Mouse (Mus musculus): ENCODE data around the gene Knstrn. TPM values are rescaled to one million over a fixed set of nuclear protein-coding genes. Genes with fewer than 3 reads are reported as not detected.

Knstrn gene
- total RNA-seq, 1 experiment from 2014 or later: 124 TPM

DNA sequence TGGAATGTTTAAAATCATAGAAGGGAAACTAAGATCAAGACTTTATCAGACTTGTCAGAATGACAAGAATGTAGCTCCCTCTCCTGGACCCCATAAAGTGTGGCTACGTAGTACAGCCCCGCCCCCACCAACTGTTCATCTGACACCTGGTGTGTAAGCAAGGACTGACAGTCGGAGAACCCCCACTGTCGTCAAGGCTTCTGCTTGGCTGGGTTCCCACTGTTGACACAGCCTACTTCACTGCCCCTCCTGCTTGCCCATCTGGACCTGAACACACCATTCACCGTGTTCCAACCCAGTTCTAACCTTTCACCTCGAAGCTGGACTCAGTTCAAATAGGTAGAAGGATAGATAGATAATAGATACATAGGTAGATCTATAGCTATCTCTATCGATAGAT is 32.4 kb downstream of the Knstrn start:
- peak; percentile 39; the same call in 1 of the 2 replicates for ATAC-seq (replicated peaks; ENCODE audit: low read depth, poor library complexity, severe bottlenecking)

DNA sequence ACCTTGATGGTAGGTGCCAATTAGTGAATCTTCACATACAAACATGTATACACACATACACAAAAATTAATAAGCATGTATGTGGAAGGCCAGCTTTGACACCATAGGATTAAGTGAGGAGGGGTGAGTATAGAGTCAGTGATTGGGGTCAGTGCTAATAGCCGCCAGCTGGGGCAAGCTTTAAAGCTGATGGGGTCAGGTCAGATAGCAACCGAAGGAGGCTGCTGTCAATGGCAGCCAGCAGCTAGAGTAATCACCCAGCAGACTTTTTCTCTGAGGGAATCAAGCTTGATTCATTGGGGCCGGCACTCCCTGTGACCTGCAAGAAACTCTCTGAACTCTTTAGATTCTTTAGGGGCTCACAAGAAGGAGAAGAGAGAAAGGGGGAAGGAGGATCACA is 38.0 kb downstream of the Knstrn start:
- ATAC-seq (replicated peaks; ENCODE audit: low read depth, poor library complexity, severe bottlenecking): no peak

DNA sequence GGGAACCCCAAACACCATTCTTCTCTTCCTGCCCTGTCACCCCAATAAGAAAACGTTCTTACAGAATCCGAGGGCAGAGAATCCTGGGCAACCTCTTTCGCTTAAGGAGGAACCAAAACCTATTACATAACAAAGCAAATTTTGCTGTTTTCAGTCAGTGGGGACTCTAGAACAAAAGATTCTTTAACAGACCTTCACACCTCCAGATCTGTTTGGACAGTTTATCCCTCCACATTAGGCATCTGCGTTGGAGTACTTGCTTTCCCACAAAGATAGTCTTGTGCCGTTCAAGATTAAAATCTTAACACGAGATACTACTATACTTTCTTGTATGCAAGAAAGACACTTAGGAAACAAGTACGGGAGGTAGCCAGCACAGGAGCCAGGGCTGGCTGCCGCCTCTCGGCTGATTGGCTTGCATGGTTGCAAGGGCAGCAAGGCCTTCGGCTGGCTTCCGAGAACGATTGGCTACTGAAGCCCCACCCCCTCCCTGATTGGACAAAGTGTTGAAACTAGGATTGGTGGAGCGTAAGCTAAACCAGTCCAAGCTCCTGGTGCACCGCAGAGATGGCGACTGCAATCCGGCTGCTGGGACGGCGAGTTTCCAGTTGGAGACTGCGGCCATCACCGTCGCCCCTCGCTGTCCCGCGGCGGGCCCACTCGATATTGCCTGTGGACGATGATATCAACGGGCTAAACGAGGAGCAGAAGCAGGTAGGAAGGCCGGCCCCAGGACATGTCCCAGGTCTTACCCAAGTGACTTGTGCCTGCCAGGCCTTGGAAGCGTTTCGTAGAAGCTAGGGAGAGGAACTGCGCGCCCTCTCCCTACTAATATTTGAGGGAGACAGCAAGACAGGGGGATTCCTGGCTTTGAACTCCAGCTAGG is 47.9 kb downstream of the Knstrn start, which contains the start of gene Ivd:
Gene Ivd, plus strand, starts transcription at position 501 of the 886 bp plus-strand sequence.
- peak; percentile 99 for ATAC-seq (replicated peaks; ENCODE audit: low read depth, poor library complexity, severe bottlenecking)

DNA sequence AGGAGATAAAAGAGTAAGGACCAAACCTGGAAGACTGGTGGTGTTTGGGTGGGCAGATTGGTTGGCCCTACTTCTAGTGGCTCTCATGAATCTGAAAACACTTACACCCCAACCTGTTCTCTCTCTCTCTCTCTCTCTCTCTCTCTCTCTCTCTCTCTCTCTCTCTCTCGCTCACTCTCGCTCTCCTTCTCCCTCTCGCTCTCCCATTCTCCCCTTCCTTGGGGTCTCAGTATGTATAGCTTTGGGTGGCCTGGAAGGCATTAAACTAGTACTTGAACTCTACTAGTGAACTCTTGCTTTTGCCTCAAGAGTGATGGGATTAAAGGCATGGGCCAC is 48.5 kb downstream of the Knstrn start:
- ATAC-seq (replicated peaks; ENCODE audit: low read depth, poor library complexity, severe bottlenecking): no peak

DNA sequence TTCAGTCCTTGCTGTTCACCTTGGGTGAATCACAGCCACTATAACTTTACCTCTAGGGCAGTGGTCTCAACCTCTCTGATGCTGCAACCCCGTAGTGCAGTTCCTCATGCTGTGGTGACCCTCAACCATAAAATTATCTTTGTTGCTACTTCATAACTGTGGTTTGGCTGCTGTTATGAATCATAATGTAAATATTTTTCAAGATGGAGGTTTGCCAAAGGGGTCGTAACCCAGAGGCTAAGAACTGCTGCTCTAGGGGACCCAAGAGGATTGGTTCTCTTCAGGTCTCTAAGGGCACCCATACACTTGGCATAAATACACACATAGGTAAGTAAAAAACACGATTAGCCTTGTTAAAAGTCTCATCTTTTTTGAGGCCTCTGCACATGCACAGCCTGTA is 56.8 kb downstream of the Knstrn start:
- no peak for ATAC-seq (replicated peaks; ENCODE audit: low read depth, poor library complexity, severe bottlenecking)

DNA sequence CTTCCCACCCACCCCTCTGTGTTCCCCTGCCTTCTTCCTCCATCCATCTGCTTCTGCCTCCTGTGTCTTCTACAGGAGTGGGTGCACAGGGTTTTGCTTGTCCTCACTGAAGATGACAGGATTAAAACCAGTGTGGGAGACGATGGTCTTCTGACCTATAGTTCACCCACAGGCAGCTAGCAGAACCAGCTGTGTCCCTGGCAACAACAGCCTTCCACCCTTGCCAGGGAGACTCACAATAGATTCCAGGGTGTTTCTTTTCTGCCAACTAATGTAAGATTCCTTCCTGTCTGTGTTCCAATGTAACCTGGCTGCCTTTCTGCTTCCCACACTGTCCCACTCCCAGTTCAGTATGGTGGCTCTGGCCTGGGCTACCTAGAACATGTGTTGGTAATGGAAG is 57.2 kb downstream of the Knstrn start:
- no peak for ATAC-seq (replicated peaks; ENCODE audit: low read depth, poor library complexity, severe bottlenecking)

DNA sequence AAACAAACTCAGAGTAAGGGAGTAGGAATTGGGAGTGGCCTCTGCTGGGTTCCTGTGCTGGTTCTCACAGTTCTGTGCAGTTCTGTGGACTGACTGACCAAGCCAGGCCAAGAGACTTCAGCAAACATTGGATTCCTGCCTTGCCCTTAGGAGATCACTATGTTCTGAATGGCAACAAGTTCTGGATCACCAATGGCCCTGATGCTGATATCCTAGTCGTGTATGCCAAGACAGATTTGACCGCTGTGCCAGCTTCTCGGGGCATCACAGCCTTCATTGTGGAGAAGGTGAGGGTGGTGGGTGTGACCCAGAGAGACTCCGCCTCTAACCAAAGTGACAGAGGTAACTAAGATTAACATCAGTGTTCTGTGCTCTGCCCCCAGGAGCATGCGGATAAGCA is 59.2 kb downstream of the Knstrn start:
- ATAC-seq (replicated peaks; ENCODE audit: low read depth, poor library complexity, severe bottlenecking): no peak

DNA sequence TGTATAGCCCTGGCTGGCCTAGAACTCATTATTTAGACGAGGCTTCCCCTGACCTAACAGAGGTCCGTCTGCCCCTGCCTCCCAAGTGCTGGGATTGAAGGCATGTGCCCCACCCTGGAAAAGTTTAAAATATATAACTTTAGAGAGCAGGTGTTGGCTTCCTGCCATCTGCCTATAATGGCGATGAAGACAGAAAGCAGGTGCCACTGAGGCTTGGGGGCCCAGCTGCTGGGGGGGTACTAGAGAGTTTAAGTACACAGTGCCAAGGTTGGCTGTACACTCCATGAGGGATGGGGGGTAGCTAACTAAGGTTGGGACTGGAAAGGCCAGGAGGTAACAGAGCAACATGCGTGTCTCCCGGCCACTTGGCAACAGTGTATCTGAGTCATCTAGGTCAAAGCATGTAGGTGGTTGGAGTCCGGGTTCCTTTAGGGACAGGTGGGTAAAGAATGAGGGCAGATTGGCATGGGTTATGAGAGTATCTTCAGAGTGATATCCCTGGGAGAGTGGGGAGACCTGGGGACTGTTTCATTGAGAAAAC is 60.2 kb downstream of the Knstrn start:
- ATAC-seq (replicated peaks; ENCODE audit: low read depth, poor library complexity, severe bottlenecking): no peak

DNA sequence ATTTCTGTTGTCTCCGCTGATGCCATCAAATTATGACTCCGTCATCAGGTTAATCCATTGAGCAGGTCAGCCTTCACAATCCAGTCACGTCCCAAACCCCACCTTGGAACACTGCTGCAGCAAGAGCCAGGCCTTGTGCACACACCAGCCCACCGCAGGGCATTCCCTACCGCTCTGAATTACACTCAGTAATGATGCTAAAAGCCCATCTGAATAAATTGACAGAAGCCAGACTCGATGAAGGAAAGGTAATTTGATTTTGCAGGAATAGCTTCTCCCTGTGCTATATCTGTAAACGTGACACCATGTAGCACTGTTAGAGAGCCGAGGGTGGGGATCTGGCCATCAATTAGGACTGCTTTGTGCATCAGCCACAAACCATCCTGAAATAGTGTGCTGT is 61.5 kb downstream of the Knstrn start:
- no peak for ATAC-seq (replicated peaks; ENCODE audit: low read depth, poor library complexity, severe bottlenecking)

DNA sequence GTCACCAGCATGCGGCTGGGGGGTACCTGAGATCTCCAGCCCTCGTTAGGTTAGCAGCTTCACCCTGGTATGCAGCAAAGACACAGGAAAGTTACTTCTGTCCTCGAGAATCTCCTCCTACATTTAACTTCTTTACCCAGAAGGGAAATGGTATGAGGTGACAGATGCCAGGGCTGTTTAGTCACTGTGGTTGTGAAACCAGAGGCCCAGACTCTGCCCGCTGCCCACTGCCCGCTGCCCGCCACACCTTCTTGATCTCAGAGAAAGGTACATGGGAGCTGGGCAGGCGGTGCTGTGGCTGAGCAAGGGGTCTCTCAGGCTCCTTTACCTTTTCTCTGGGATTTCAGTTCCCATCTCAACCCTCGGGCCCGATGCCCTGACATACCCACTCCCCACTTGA is 62.6 kb downstream of the Knstrn start:
- no peak for ATAC-seq (replicated peaks; ENCODE audit: low read depth, poor library complexity, severe bottlenecking)

DNA sequence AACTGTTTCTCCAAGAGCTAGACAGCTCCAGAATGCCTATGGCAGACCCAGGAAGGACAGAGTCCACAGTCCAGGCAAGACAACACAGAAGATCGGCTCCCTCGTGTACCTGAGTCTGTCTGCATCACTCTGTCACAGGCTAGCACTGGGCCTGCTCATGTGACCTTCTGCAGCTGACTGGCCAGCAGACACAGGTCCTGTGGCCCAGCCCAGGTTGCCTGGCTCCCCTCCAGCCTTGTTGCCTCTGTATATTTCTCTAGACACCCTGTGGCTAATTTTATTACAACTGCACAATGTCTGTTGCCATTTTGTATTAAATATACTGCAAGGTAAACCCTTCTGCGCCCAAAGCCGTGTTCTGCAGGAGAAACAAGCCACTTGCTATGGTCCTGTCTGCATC is 67.2 kb downstream of the Knstrn start:
- no peak for ATAC-seq (replicated peaks; ENCODE audit: low read depth, poor library complexity, severe bottlenecking)

DNA sequence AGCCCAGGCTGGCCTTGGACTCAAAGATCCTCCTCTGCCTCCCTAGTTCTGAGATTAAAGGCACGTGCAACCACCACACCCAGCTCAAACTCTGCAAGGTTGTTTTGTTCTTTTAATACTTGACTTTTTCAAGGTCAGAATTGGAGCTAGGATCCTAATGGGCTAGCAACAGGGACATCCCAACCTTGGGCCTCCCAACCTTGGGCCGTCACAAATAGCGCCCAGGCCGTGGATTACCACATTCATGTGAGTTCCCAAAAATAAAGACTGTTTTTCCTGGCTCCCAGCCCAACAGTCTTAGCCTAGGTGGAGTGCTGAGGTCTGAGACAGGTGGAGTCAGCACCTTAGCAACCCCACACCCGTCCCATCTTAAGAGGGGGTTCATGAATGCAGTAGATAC is 68.2 kb downstream of the Knstrn start:
- no peak for ATAC-seq (replicated peaks; ENCODE audit: low read depth, poor library complexity, severe bottlenecking)

DNA sequence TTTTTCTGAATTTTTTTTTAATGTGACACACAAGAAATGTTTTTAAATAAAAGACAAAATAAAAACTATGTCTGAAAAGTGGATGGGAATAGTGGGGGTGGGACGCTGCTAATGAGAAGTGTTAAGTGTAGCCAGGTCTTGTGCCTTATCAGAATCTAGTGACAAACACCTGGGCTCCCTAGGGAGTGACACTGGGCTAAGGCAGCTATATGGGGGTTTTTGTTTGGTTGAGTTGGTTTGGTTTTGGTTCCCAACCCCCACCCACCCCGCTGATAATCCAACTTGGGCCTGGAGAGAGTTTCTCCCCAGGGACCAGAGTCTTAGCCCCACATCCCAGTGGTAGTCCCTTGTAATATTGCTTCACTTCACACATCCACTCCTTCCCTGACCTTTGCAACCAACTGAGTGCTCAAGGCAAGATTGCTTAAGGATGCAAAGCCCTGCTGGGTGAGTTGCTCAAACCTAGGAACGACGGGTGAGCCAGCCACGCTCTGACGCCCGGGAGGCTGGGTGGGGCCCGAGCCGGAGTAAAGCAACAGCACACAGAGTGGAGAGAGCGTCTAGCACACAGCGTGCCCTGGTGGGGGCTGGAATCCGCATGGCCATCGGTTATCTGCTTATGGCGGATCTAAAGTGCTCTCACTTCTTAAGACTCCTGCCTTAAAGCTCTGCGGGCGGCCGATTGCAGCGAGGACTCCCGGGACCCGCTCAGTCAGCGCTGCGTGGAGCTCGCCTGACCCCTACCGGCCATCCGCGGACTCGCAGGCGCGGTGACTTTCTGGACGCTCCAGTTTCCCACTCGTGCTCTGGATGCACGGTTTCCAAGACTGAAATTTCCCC is 69.3 kb downstream of the Knstrn start:
- ATAC-seq (replicated peaks; ENCODE audit: low read depth, poor library complexity, severe bottlenecking): peak; percentile 81

DNA sequence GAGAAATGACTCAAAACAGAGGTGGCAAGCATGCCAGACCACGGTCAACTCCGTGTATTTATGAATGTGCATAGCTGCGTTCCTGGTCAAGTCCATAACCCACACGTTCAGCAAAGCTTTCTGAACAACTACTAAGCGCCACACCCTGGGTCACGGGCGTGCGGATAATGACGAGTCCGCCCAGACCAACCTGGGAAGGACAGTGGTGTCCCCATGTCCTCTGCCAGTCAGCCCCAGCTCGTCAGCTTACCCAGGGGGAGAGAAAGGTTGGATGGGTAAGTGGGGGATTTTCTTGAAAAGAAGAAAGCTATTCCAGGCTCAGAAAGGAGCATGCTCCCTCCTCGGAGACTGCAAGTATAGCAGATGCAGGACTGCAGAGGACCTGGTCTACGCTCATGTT is 73.6 kb downstream of the Knstrn start:
- ATAC-seq (replicated peaks; ENCODE audit: low read depth, poor library complexity, severe bottlenecking): no peak

DNA sequence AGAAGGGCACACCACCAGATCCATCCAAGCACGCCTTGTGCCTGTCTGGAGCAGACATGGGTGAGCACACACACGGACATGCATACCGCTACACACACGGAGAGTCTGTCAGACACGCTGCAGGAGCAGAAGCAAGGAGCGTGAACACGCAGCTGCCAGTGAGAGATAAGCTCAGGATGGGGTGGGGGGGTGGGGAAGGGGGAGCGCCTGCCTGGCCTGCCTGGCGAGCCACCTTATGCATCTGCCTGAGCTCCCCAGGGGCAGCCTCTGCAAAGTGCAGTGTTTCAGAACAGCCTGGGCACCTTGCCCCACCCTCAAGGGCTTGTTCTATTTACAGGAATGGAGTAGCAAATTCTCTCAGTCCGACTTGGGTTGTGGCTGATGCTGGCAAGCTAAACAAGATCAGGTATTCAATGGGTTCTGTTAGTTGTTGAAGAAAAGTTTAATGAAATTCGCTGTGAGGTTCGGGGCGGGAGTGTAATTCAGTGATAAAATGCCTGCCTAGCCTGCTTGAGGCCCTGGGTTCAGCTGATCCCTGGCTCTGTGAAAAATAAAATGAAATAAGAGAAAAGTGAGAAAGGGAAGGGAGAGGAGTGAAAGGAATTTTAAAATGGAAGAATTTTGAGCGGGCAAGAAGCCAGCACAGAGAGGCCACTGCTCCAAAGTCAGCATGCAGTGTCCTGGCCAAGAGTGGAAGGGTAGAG is 74.2 kb downstream of the Knstrn start:
- peak; percentile 56 for ATAC-seq (replicated peaks; ENCODE audit: low read depth, poor library complexity, severe bottlenecking)

DNA sequence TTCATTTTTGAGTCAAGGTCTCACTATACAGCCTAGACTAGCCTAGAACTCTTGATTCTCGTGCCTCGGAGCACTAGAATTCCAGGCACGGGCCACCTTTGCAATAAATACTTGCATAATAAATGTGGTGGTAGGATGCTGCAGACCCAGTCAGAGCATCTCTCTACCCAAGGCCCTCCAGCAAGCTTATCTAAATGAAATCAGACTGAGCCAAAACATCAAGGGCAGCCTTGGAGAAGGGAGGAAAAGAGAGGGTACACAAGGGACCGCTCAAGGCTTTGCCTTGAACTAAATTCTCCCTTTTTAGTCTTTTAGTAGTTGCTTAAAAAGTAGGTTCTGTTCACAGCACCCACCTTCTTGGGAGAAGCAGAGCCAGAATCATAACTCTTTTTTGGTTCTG is 77.4 kb downstream of the Knstrn start:
- no peak for ATAC-seq (replicated peaks; ENCODE audit: low read depth, poor library complexity, severe bottlenecking)

DNA sequence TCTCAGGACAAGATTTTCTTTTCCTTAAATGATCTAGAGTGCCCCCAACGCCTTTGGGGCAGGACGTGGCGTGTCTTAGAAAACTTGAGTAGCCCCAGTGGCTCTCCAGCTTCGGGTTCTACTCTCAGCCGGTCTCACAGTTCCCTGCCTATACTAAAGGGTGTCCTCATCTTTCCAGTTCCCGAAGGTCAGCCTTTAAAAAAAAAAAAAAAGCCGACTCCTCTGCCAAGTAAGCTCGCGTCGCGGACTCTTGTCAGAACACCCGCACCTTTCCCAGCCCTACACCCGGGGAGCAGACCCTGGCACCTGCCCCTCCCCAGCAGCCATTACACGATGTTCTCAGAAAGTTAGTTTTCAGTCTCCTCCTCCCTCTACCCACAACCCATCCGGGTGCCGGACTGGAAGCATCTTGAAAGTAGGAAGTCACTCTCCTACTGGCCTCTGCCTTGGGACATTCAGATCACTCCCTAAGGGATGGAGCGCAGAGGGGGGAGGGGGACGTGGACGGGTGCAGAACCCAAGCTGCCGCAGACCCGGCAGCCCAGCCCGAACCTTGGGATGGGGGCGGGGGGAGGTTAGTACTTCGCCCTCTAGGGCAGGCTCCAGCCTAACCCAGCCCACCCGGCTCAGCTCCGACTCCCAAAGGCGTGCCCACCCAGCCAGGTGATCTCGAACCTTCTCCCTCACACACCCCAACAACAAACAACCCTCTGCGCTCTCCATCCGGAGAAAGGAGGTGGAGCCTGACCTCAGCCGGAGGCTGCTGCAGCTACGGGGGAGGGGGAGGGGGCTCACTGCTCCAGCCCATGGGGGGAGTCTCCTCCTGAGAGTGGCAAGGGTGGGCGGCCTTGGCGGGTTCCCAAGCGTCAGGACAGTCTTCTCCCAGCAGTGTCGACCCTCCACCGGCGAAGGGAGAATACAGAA is 82.4 kb downstream of the Knstrn start:
- peak; percentile 40 for ATAC-seq (replicated peaks; ENCODE audit: low read depth, poor library complexity, severe bottlenecking)

DNA sequence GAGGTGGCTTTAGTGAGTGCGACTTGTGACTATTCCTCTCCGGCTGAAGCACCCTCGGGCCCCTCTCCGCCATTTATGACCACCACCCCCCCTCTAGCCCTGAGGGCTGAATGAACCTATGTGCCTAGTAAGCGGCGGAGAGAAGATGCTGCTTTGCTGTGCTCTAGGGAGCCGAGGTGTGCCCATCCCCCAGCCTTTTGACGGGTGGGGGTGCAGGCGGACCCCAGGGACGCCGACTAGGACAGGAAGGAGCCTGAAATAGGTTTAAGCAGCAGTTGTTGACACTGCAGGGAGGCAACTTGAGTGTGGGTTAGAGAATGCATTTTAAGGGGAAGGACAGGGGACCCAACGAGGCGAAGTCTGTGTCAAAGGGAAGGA is 83.1 kb downstream of the Knstrn start:
- ATAC-seq (replicated peaks; ENCODE audit: low read depth, poor library complexity, severe bottlenecking): no peak

DNA sequence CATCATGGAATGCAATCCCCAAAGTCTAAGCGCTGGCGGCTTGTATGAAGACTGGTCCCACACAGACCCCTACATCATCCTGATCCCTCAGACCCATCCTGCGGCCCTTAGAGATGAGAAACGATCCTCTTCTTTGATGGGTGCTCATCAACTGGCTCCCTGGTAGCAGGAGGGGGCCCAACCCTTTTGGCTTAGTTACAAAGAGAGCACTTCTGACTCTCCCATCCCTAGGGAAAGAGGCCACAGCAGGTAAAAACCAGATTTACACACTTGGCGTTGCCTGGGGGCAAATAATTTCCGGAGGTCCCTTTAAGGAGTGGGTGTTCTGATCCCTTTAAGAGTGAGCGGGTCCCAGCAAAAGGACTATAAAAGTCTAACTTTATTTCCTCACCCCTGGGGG is 83.6 kb downstream of the Knstrn start:
- ATAC-seq (replicated peaks; ENCODE audit: low read depth, poor library complexity, severe bottlenecking): no peak

Measured in common myeloid progenitor, adult 5-6 weeks (primary cell).